Mouse (Mus musculus) intestine, postnatal 0 days (tissue): ENCODE results near the gene Pmm1. TPM values are rescaled to one million over a fixed set of nuclear protein-coding genes. Genes with fewer than 3 reads are reported as not detected.

ENCODE experiments used
- ATAC-seq: fragments of 200-750 bp; cut with Nextera tagmentation; 2 replicates; pipeline ENCODE4 v1.8.0; 2017; ENCODE audit warnings: mild to moderate bottlenecking, moderate TSS enrichment, moderate library complexity
- H3K27ac ChIP-seq: fragments of 300-500 bp; sonication (generic); 2 replicates; pipeline ENCODE4 v1.5.1; 2014; ENCODE audit warnings: mild to moderate bottlenecking, low read depth, low read length, moderate library complexity
- H3K27me3 ChIP-seq: fragments of 300-500 bp; sonication (generic); replicated peaks from 2 replicates; pipeline ENCODE4 v1.6.1; 2014; ENCODE audit warnings: low read length, mixed read lengths; ENCODE audit not compliant: control insufficient read depth, insufficient read depth
- H3K36me3 ChIP-seq: fragments of 300-500 bp; sonication (generic); 2 replicates; pipeline ENCODE4 v1.6.1; 2014; ENCODE audit warnings: mild to moderate bottlenecking, moderate library complexity; ENCODE audit not compliant: control insufficient read depth, insufficient read depth
- H3K4me1 ChIP-seq: fragments of 300-500 bp; sonication (generic); replicated peaks from 2 replicates; pipeline ENCODE4 v1.6.1; 2014; ENCODE audit warnings: antibody characterized with exemption, low read length, mixed read lengths; ENCODE audit not compliant: control insufficient read depth, insufficient read depth
- H3K4me2 ChIP-seq: fragments of 300-500 bp; sonication (generic); replicated peaks from 2 replicates; pipeline ENCODE4 v1.6.1; 2014; ENCODE audit warnings: low read depth, mild to moderate bottlenecking, moderate library complexity
- H3K4me3 ChIP-seq: fragments of 300-500 bp; sonication (generic); 2 replicates; pipeline ENCODE4 v1.5.1; 2014; ENCODE audit warnings: low read depth, low read length
- H3K9ac ChIP-seq: fragments of 300-500 bp; sonication (generic); 2 replicates; pipeline ENCODE4 v1.6.1; 2014; ENCODE audit warnings: mild to moderate bottlenecking, low read depth, low read length
- H3K9me3 ChIP-seq: fragments of 300-500 bp; sonication (generic); 2 replicates; pipeline ENCODE4 v1.6.1; 2016; ENCODE audit warnings: mixed run types; ENCODE audit not compliant: control insufficient read depth
- CTCF ChIP-seq: sonication (generic); IDR thresholded peaks from 2 replicates; pipeline ENCODE4 v1.5.1; 2016; ENCODE audit warnings: low read depth, mild to moderate bottlenecking, control low read depth, antibody characterized with exemption, moderate library complexity
- WGBS: fragments of 180-500 bp; shearing (Covaris S2); extraction: QIAGEN DNeasy Blood & Tissue Kit; methylation state at CpG from one replicate; pipeline ENCODE4 v1.1.7; 2014; 5-methylcytosine and 5-hydroxymethylcytosine counted together
- polyA plus RNA-seq: library from polyadenylated mRNA; unstranded; fragments of >200 nt; fragmentation: Nextera tagmentation; extraction: Ambion mirVana; gene quantifications from 2 replicates; pipeline ENCODE4 v1.2.1, GENCODE M21; 2015

Gene Pmm1
- polyA plus RNA-seq, 1 experiment from 2014 or later = 15.8 TPM

GRCm38 (mm10) chr15:81941010-81941409 lies 19.7 kb downstream of the Pmm1 start:
- Histone ChIP-seq H3K27ac (no peak overlapping the region), H3K4me2 (no peak overlapping the region), H3K9me3 (no peaks in the 10 kb centered on the region), H3K27me3 (peaks cover 13% of the 10 kb centered on the region; the same call in 1 of the 2 replicates), H3K4me1 (0 out of 2 replicates have a peak, but pooled peaks cover 2% of the 10 kb centered on the region), H3K9ac (no peak overlapping the region), H3K4me3 (no peak overlapping the region), H3K36me3 (no peaks in the 10 kb centered on the region)
- TF ChIP-seq CTCF = peak; percentile 26
- 94% methylated on average over 2 of the region's 2 CpGs for WGBS
- ATAC-seq = no peak

GRCm38 (mm10) chr15:81940219-81940618 lies 20.5 kb downstream of the Pmm1 start:
- Histone ChIP-seq H3K27me3 (peaks cover 13% of the 10 kb centered on the region; the same call in 1 of the 2 replicates), H3K36me3 (no peaks in the 10 kb centered on the region), H3K9me3 (no peaks in the 10 kb centered on the region), H3K4me3 (no peak overlapping the region), H3K27ac (no peak overlapping the region), H3K4me1 (0 out of 2 replicates have a peak, but pooled peaks cover 2% of the 10 kb centered on the region), H3K9ac (no peak overlapping the region), H3K4me2 (no peak overlapping the region)
- no peak for TF ChIP-seq CTCF
- WGBS = 84% methylated on average over 5 of the region's 5 CpGs
- no peak for ATAC-seq

GRCm38 (mm10) chr15:81939774-81940173 lies 21.0 kb downstream of the Pmm1 start:
- Histone ChIP-seq H3K27ac (no peak overlapping the region), H3K36me3 (no peaks in the 10 kb centered on the region), H3K4me3 (no peak overlapping the region), H3K9ac (no peak overlapping the region), H3K4me1 (0 out of 2 replicates have a peak, but pooled peaks cover 2% of the 10 kb centered on the region), H3K9me3 (no peaks in the 10 kb centered on the region), H3K4me2 (no peak overlapping the region), H3K27me3 (peaks cover 13% of the 10 kb centered on the region; the same call in 1 of the 2 replicates)
- TF ChIP-seq CTCF = no peak
- no peak for ATAC-seq
- WGBS = 61% methylated on average over 4 of the region's 4 CpGs

GRCm38 (mm10) chr15:81939157-81939715 lies 21.5 kb downstream of the Pmm1 start:
- Histone ChIP-seq H3K9me3 (no peaks in the 10 kb centered on the region), H3K27ac (no peak overlapping the region), H3K4me1 (0 out of 2 replicates have a peak, but pooled peaks cover 2% of the 10 kb centered on the region), H3K36me3 (no peaks in the 10 kb centered on the region), H3K9ac (no peak overlapping the region), H3K27me3 (peaks cover 13% of the 10 kb centered on the region; the same call in 1 of the 2 replicates), H3K4me3 (no peak overlapping the region), H3K4me2 (no peak overlapping the region)
- 84% methylated on average over 10 of the region's 10 CpGs for WGBS
- no peak for TF ChIP-seq CTCF
- ATAC-seq = no peak

- Histone ChIP-seq H3K4me2 (no peak overlapping the region), H3K27me3 (peaks cover 13% of the 10 kb centered on the region; the same call in 1 of the 2 replicates), H3K9ac (no peak overlapping the region), H3K36me3 (no peaks in the 10 kb centered on the region), H3K4me1 (0 out of 2 replicates have a peak, but pooled peaks cover 2% of the 10 kb centered on the region), H3K27ac (no peak overlapping the region), H3K4me3 (no peak overlapping the region), H3K9me3 (no peaks in the 10 kb centered on the region)
- no peak; the same call in 1 of the 2 replicates for ATAC-seq
- WGBS = 51% methylated on average over 2 of the region's 2 CpGs
- TF ChIP-seq CTCF = peak; percentile 78
Measured at GRCm38 (mm10) chr15:81938246-81938645, 22.5 kb downstream of the Pmm1 start.

- no peak for ATAC-seq
- peak overlapping the region; percentile 28; the same call in 1 of the 2 replicates for H3K27ac ChIP-seq
Measured at GRCm38 (mm10) chr15:81937098-81937972, 23.4 kb downstream of the Pmm1 start.

More at GRCm38 (mm10) chr15:81937098-81937972, 23.4 kb downstream of the Pmm1 start:
- no peak for TF ChIP-seq CTCF
- Histone ChIP-seq H3K4me2 (peak overlapping the region; percentile 62), H3K27me3 (peaks cover 13% of the 10 kb centered on the region; the same call in 1 of the 2 replicates), H3K9me3 (no peaks in the 10 kb centered on the region), H3K4me3 (peak overlapping the region; percentile 35), H3K9ac (peak overlapping the region; percentile 11; the same call in 1 of the 2 replicates), H3K36me3 (no peaks in the 10 kb centered on the region), H3K4me1 (0 out of 2 replicates have a peak, but pooled peaks cover 2% of the 10 kb centered on the region)
- 16% methylated on average over 19 of the region's 19 CpGs for WGBS
